Mouse (Mus musculus) ES-E14 (cell line): ENCODE results near the gene Kcmf1. TPM values are rescaled to one million over a fixed set of nuclear protein-coding genes. Genes with fewer than 3 reads are reported as not detected.

Source experiments
- DNase-seq: peaks from one replicate; pipeline ENCODE4 v3.0.0-alpha.2; 2013; ENCODE audit warnings: low read depth, low spot score
- H3K27ac ChIP-seq: 2 replicates; pipeline ENCODE4 v1.5.1; 2012; ENCODE audit warnings: low read depth, mild to moderate bottlenecking, low read length, moderate library complexity, mixed read lengths; ENCODE audit not compliant: poor library complexity, insufficient read depth, severe bottlenecking
- H3K36me3 ChIP-seq: 2 replicates; pipeline ENCODE4 v1.6.1; 2012; ENCODE audit warnings: mild to moderate bottlenecking, low read length, moderate library complexity, mixed read lengths; ENCODE audit not compliant: control insufficient read depth, poor library complexity, insufficient read depth, severe bottlenecking
- H3K4me1 ChIP-seq, 2 experiments: fragments of 150-350 bp in 1 of 2; sonication (generic) in 1 of 2; 2 replicates each; pipeline ENCODE4 v1.6.1; 2012; ENCODE audit warnings: low read length in 2 of 2, mild to moderate bottlenecking in 1 of 2, mixed read lengths in 1 of 2; ENCODE audit not compliant: control insufficient read depth in 2 of 2, insufficient read depth in 2 of 2, poor library complexity in 1 of 2
- H3K4me3 ChIP-seq, 2 experiments: fragments of 150-350 bp in 1 of 2; sonication (generic) in 1 of 2; 2 replicates each; pipeline ENCODE4 v1.5.1; 2012; ENCODE audit warnings: low read length in 2 of 2, low read depth in 1 of 2, mild to moderate bottlenecking in 1 of 2, mixed read lengths in 1 of 2; ENCODE audit not compliant: insufficient read depth in 1 of 2, poor library complexity in 1 of 2, severe bottlenecking in 1 of 2
- H3K9ac ChIP-seq: 2 replicates; pipeline ENCODE4 v1.6.1; 2012; ENCODE audit warnings: low read depth, mild to moderate bottlenecking, low read length, mixed read lengths; ENCODE audit not compliant: poor library complexity, insufficient read depth, severe bottlenecking
- H3K9me3 ChIP-seq: fragments of 150-350 bp; sonication (generic); 2 replicates; pipeline ENCODE4 v1.6.1; 2012; ENCODE audit warnings: low read depth, mild to moderate bottlenecking, low read length; ENCODE audit not compliant: control insufficient read depth, insufficient read depth
- CHD2 ChIP-seq: IDR thresholded peaks from 2 replicates; pipeline ENCODE4 v1.6.1; 2014; ENCODE audit warnings: mild to moderate bottlenecking, low read depth, low read length, inconsistent platforms
- HCFC1 ChIP-seq: IDR thresholded peaks from 2 replicates; pipeline ENCODE4 v1.6.1; 2012; ENCODE audit warnings: low read length, inconsistent platforms, borderline replicate concordance; ENCODE audit not compliant: insufficient read depth
- MAFK ChIP-seq: IDR thresholded peaks from 2 replicates; pipeline ENCODE4 v1.6.1; 2014; ENCODE audit warnings: mild to moderate bottlenecking, low read depth, low read length, inconsistent platforms; ENCODE audit not compliant: insufficient read depth
- ZC3H11A ChIP-seq: IDR thresholded peaks from 2 replicates; pipeline ENCODE4 v1.6.1; 2012; ENCODE audit warnings: low read depth, mild to moderate bottlenecking, inconsistent platforms, low read length, borderline replicate concordance
- ZNF384 ChIP-seq: IDR thresholded peaks from 2 replicates; pipeline ENCODE4 v1.6.1; 2012; ENCODE audit warnings: low read depth, low read length, inconsistent platforms
- in situ Hi-C, 2 experiments: fragments of 600-800 bp; cut with MboI; formaldehyde crosslinking; loops; one replicate each; pipeline ENCODE4 v1.15.1; 2025; ENCODE audit warnings: low sequenced_read_pairs in 2 of 2, inconsistent platforms in 1 of 2; ENCODE audit not compliant: unreplicated experiment in 2 of 2
- total RNA-seq: library from RNA; depleted of rRNA; stranded (reverse); fragments of 300-350 nt; gene quantifications from 2 replicates; pipeline ENCODE4 v1.2.3, GENCODE M21; 2012

Gene Kcmf1
- total RNA-seq, 1 experiment = 122 TPM

DNA sequence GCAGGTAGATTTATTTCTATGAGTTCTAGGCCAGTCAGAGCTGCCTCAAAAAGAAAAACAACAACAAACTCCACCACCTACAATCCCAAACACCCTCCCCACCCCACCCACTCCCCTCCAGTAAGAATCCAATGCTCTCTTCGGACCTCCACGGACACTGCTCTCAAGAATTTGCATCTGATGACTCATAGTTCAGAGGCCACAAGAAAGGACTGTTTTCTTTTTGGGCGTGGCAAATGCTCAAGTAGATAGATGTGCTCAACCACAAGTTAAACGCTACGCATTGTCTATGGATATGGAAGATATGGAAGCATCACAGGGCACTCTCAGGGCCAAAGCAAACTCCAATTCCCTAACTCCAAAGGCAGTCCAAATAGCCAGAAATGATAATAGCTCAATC lies 45.5 kb downstream of the Kcmf1 start:
- DNase-seq = no peak
- no peak overlapping the region for H3K4me3 ChIP-seq

DNA sequence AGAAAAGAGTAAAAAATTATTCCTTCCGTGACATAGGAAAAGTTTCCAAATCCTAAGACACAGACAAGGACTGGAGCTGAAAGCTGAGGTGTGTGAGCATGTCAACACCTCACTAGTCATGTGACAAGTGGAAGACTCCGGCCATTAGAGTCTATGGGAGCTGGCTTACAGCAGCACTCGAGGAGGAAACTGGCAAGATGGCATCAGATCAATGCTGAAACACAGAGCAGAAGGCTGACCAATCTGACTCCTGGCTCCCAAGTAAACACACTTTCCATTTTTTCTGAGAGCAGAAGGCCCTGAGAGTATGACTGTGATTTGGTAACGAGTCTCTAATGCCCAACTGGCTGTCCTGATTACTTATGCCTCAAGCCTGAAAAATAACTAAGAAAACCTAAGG lies 47.6 kb downstream of the Kcmf1 start:
- in situ Hi-C loops = no loop called here
- Histone ChIP-seq H3K36me3 (peaks cover 10% of the 10 kb centered on the region), H3K9ac (no peak overlapping the region)

More for the DNA sequence above, 45.5 kb downstream of the Kcmf1 start:
- no peaks in the 10 kb centered on the region for H3K9me3 ChIP-seq
- H3K9ac ChIP-seq = no peak overlapping the region
- peaks cover 2% of the 10 kb centered on the region for H3K36me3 ChIP-seq
- in situ Hi-C loops = no loop called here
- H3K27ac ChIP-seq = no peak overlapping the region
- TF ChIP-seq CHD2 = no peak
- TF ChIP-seq HCFC1 = no peak
- no peak for TF ChIP-seq ZNF384
- TF ChIP-seq ZC3H11A = no peak
- no peak for TF ChIP-seq MAFK
- H3K4me1 ChIP-seq = peaks cover 2 to 6% of the 10 kb centered on the region in 2 experiments; a peak in 3 of 4 replicates

DNA sequence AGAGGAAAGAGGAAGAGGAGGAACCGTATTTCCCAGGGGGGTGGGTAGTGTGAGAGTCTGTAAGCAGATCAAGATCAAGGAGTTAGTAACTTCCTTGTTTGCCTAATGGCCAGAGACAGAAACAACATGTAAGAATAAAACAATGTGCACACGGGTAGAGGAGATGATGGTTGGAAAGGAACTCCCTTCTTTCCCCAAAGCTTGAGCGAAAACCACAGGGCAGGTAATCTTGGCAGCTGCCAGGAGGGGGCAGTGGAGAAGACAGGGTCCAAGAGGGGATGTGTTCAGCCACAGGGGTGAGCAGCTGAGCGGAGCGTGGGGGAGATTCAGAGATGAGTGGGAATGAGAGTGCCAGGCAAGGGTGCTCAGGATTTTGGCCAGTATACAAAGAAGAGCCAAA lies 48.1 kb downstream of the Kcmf1 start:
- H3K4me3 ChIP-seq = no peak overlapping the region
- DNase-seq = peak; percentile 65
- H3K27ac ChIP-seq = no peak overlapping the region
- H3K36me3 ChIP-seq = peaks cover 12% of the 10 kb centered on the region
- peaks cover 2 to 6% of the 10 kb centered on the region in 2 experiments; a peak in 3 of 4 replicates for H3K4me1 ChIP-seq
- H3K9ac ChIP-seq = no peak overlapping the region
- in situ Hi-C loops = no loop called here
- no peak for TF ChIP-seq HCFC1
- TF ChIP-seq ZC3H11A = peak; percentile 13; the same call in 1 of the 2 replicates
- no peak for TF ChIP-seq ZNF384
- no peak for TF ChIP-seq CHD2
- no peak for TF ChIP-seq MAFK
- H3K9me3 ChIP-seq = no peaks in the 10 kb centered on the region

More for the DNA sequence above, 47.6 kb downstream of the Kcmf1 start:
- peaks cover 2 to 6% of the 10 kb centered on the region in 2 experiments; a peak in 3 of 4 replicates for H3K4me1 ChIP-seq
- H3K9me3 ChIP-seq = no peaks in the 10 kb centered on the region
- no peak for DNase-seq
- TF ChIP-seq CHD2 = no peak
- TF ChIP-seq ZNF384 = no peak
- TF ChIP-seq HCFC1 = no peak
- no peak for TF ChIP-seq ZC3H11A
- no peak for TF ChIP-seq MAFK
- H3K4me3 ChIP-seq = no peak overlapping the region
- H3K27ac ChIP-seq = no peak overlapping the region

DNA sequence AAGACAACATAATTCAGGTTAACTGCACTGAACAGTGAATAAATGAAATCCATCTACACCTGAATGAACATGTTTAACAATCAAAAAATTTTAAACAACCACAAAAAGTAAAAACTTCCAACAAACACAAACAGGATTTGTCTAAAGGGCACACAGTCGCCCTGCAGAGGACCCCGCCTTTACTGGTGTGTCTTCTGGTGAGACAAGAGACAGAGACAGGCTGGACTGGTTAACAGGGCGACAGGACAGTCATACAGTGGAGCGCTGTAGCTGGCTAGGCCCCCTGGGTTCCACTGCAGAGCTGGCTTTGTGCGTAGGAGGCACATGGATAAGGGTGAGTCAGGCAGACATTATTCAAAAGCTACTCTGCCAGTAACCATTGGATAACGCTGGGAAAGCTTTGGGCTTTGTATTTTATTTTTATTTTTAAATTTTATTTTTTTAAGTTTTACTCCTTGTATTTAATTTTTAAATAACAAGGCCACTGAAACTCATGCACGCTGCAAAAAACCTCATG lies 57.7 kb downstream of the Kcmf1 start:
- peak overlapping the region; percentile 70; the same call in 1 of the 2 replicates for H3K27ac ChIP-seq
- H3K4me3 ChIP-seq = no peak overlapping the region
- peaks cover 5% of the 10 kb centered on the region for H3K36me3 ChIP-seq
- H3K9ac ChIP-seq = no peak overlapping the region
- H3K4me1 ChIP-seq = peaks cover 2 to 8% of the 10 kb centered on the region in 2 experiments; a peak in 2 of 4 replicates
- H3K9me3 ChIP-seq = no peaks in the 10 kb centered on the region
- no peak for TF ChIP-seq CHD2
- no peak for TF ChIP-seq ZNF384
- no peak for TF ChIP-seq MAFK
- no peak for TF ChIP-seq ZC3H11A
- TF ChIP-seq HCFC1 = no peak
- DNase-seq = no peak
- in situ Hi-C loops = loop anchor here (25.0 kb wide), 1 partner anchor 430 kb away; the partner anchor contains the start of gene Ggcx (in 2 of the 2)
